Mouse (Mus musculus): ENCODE data around the gene 1700019N19Rik.
A peak's percentile ranks its signal among the peaks of the same experiment; 100 is the strongest.

Gene 1700019N19Rik

GRCm38 (mm10) chr19:58794284-58794683 lies at the start of gene 1700019N19Rik:
1700019N19Rik (minus strand) TSS chr19:58794461.
- DNase-seq (ENCODE audit: low spot score in 2 of 2) = no peak

- DNase-seq (ENCODE audit: low spot score in 2 of 2) = no peak
Measured at GRCm38 (mm10) chr19:58843606-58844005, 49.3 kb upstream of the 1700019N19Rik start.

DNA sequence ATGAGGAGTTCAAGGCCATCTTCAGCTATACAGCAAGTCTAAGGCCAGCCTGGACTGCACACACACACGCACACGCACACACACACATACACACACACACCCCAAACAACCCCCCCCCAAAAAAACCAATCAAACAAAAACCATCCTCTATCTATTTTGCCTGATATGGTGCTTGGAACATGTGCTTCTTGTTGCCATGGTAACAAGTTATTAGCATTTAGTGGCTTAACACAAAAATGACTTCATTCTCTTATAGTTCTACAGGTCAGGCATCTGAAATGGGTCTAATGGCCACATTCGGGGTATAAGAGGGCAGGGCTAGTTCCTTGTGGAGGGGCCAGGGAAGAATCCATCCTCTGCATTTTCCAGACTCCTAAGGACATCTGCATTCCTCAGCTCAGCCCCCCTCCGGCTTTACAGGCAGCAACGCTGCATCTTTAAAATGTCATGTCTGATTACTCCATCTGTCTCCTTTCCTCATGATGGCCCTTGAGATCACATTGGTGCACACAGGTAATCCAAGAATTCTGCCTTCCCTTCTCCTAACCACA lies 46.5 kb upstream of the 1700019N19Rik start:
- no peak for DNase-seq (ENCODE audit: low spot score in 2 of 2)

DNA sequence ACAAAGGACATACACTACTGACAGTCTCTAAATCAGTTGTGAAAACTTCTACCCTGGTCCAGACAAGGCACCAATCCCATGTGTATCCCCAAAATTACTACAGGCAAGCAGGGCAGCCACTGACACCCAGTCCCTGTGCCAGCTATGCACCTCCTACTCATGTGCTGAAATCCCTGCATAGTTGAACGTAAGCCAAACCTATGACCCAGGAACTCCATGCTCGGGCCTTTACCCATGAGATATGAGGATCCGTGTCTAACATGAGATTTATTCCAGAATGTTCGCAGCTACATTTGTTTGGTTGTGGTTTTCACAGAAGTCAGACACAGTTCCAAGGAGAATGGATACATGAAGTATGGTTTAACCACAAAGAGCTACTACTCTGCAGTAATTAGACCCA lies 45.5 kb upstream of the 1700019N19Rik start:
- no peak for DNase-seq (ENCODE audit: low spot score in 2 of 2)

- no peak for DNase-seq (ENCODE audit: low spot score in 2 of 2)
Measured at GRCm38 (mm10) chr19:58839345-58839744, 45.1 kb upstream of the 1700019N19Rik start.

DNA sequence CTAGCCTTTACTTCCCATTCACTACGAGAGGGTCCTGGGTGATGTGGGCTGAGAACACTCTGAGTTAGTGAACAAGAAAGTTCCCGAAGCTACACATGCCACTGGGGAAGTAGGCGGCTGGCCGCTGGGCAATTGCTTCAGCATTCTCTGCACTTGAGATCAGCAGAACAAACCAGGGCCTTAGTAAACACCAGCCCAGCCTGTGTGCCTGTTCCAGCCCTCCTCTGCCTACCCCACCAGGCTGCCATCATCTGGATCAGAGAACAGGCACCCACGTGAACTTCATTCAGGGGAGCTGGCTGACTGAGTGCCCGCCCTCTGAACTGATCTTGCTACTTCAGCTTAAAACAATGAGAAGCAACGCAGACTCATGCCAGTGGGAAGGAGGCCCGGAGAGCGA lies 44.4 kb upstream of the 1700019N19Rik start:
- no peak for DNase-seq (ENCODE audit: low spot score in 2 of 2)

- no peak for DNase-seq (ENCODE audit: low spot score in 2 of 2)
Measured at GRCm38 (mm10) chr19:58833639-58834180, 39.4 kb upstream of the 1700019N19Rik start.

- no peak for DNase-seq (ENCODE audit: low spot score in 2 of 2)
Measured at GRCm38 (mm10) chr19:58832988-58833387, 38.7 kb upstream of the 1700019N19Rik start.

GRCm38 (mm10) chr19:58831280-58831922 lies 37.1 kb upstream of the 1700019N19Rik start:
- no peak for DNase-seq (ENCODE audit: low spot score in 2 of 2)

- DNase-seq (ENCODE audit: low spot score in 2 of 2) = peak in 1 of 2 experiments; percentile 77
Measured at GRCm38 (mm10) chr19:58830182-58830581, 35.9 kb upstream of the 1700019N19Rik start.

DNA sequence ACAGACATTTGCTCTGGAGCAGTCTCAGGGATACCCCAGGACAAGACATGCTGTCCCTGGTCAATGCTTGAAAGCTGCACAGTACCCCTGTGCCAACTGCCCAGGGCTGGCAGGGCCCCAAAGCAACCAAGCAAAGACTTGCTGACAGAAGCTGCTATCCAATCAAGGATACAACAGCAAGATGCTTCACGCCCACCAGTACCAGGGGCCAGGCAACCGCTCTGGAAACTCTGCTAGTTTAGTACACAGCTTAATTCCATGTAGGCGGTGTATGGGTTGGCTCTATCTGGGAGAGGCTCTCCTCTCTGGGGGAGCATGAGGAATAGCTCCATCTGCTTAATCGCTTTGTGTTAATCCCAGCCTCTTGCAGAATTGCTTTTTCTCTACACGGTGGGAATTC lies 35.3 kb upstream of the 1700019N19Rik start:
- DNase-seq (ENCODE audit: low spot score in 2 of 2) = peak; percentile 86 to 90

GRCm38 (mm10) chr19:58827656-58828055 lies 33.4 kb upstream of the 1700019N19Rik start:
- no peak for DNase-seq (ENCODE audit: low spot score in 2 of 2)

- DNase-seq (ENCODE audit: low spot score in 2 of 2) = no peak
Measured at GRCm38 (mm10) chr19:58824316-58824715, 30.1 kb upstream of the 1700019N19Rik start.

DNA sequence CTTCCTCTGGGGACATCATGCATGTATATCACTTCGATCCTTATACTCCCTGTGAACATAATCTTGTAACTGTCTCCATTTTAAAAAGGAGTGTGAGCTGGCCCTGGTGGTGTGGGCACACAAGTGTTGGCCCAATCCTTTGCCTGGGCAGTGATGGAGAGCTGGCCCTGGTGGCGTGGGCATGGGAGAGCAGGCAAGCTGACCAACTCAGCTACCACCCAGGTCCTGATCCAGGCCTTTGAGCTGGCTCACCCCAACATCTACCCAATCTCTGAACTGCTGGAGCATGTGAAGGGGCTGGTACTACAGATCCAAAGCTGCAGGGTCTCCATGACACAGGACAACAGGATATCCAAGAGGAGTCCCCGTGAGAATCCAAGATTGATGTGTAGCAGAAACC lies 29.0 kb upstream of the 1700019N19Rik start:
- no peak for DNase-seq (ENCODE audit: low spot score in 2 of 2)

- peak; percentile 90 to 93 for DNase-seq (ENCODE audit: low spot score in 2 of 2)
Measured at GRCm38 (mm10) chr19:58822454-58823200, 28.4 kb upstream of the 1700019N19Rik start.

DNA sequence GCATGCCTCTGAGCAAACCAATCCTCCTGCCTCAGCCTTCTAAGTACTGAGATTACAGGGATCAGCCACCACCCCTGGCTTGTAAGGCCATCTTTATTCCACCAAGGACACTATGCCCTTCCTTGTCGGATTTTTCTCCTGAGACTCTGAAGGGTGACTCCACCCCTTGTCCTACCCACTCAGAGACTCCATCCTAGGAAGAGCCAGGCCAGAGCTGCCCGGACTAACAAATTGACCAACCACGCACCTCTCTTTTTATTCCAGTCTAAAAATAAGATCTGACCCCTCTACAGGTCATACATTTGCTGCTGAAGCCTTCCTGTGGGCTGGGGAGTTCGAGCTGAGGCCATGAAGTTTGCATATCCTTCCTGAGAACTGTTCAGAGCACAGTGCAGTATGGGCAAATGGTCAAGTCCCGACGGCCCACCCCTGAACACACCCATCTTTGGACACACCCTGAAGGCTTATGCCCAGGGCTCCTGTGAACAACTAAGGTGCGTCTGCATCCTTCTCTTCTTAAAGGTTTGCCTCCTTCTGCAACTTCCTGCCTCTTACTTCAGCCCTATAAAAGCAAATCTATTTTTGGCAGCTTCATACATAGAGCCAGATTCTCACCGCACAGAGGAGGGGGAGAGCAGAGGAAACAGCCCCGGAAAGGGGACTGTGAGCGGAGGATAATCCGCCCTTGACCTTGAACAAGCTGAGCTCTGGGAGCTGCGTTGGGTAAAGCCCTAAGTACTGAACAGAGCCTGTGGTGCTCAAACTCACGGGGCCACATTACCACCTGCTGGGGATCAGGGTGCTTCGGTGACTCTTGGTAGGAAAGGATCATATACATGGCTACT lies 24.5 kb upstream of the 1700019N19Rik start:
- peak in 1 of 2 experiments; percentile 56 for DNase-seq (ENCODE audit: low spot score in 2 of 2)

- DNase-seq (ENCODE audit: low spot score in 2 of 2) = no peak
Measured at GRCm38 (mm10) chr19:58817398-58817797, 23.1 kb upstream of the 1700019N19Rik start.

DNA sequence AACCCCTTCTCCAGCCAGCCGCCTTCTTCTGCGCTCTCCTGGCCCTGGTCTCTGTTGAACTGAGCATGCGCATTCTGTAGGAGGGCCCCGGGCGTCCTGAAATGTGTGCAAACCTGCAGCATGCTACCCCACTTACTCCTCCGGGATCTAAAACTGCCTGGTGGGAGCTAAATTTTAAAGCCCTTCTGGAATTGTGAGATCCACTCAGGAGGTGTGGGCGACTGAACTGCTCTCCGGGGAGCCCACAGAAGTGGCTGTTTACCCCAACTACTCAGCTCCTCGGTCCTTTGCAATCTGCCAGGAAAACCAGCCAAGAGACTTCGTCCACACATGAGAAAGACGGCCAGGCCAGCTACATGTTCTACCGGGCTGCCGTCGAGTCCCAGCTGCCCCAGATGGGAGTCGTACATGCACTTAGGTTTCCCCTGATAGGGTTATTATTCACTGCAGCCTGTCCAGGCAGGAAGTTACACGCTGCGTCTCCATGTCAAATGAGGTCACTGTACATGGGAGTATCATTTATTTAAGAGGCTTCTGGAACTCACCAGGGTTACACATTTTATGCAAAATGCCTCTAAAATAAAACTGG lies 22.3 kb upstream of the 1700019N19Rik start:
- DNase-seq (ENCODE audit: low spot score in 2 of 2) = peak; percentile 67 to 79

DNA sequence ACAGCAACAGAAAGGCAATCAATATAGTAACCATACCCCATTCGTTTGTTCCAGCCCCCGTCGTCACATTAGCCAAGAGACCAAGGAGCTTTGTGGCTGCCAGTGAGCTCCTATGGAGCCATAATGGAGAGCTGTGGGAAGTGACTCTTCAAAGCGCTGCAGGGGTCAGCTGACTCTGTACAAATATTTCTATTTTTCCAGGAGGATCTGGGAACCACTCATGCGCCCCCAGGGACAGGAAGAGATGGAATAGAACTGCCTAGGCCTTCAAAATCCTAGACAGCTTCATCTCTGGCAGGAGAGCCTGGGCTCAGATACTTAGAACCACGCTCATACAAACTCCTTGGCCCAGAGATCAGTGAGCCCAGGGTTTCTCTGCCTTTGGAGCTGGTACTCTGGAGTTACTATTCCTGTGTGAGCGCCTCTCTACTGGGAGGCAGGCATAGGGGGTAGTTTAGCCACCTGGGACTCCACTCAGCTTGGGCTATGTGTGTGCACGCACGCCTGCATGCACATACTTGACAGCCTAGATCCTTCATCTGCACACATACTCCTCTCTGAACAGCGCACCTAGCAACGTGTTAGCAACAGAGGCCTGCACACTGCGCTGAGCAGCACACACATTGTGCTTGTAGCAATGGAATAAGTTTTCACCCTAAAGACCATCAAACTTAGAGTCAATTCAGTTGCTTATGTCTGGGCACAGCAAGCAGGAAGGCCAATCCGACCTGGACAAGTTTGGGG lies 21.1 kb upstream of the 1700019N19Rik start:
- peak in 1 of 2 experiments; percentile 44 for DNase-seq (ENCODE audit: low spot score in 2 of 2)

- peak; percentile 54 to 66 for DNase-seq (ENCODE audit: low spot score in 2 of 2)
Measured at GRCm38 (mm10) chr19:58810536-58810935, 16.3 kb upstream of the 1700019N19Rik start.

DNA sequence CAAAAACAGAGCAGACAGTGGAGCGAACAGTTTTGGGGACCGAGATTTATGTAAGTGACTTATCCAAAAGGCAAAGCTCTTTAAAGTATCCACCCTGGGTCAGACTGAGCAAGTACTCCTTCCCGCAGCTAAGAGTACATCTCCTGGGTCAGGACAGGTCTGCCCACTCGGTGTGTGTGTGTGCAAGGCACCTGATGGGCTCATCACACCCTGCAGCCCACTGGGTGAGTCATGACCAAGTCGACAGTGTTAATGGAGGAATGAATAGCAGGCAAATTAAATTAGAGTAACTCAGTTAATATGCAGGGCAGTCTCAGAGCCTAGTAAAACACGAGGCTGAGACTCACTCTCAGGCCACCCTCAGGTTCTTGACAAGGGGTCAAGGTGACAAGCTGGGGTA lies 14.6 kb upstream of the 1700019N19Rik start:
- no peak for DNase-seq (ENCODE audit: low spot score in 2 of 2)

Data from right cerebral cortex, postnatal 10 days (tissue).